ENCODE assay signal across 20 mouse cellular contexts in the genomic region with DNA sequence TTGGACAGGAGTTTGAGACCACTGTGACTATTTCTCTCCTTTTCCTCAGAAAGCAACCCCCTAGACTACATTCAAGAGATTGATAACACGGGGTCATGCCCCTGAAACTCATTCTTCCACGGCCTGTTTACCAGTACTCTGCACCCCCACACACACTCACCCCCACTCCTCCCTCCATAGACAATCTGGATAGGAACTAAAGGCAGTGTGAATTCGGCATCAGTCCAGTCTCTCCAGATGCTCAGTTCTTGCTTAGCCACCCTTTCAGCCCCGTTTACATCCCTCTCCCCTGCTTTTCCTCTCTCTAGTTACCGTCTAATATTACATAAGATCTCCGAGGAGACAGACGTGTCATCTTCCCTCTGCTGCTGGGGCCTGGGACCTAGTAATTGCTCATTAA. TPM values are rescaled to one million over a fixed set of nuclear protein-coding genes. Genes with fewer than 3 reads are reported as not detected.
DNase-seq lines count a peak whose midpoint lies in the region; ATAC-seq and TF ChIP-seq lines count a peak whose summit lies in the region.
"Had no signal": no experiment of that assay in that cellular context is flagged by ENCODE, and none has a peak within 500 bp of the region (broad histone marks: within the 10 kb centered on the region; RNA-seq: fewer than 3 reads in every experiment).

No protein-coding gene starts in this region.

- peak overlapping the region; percentile 46; the same call in 1 of the 2 replicates for H3K27ac ChIP-seq in forebrain, embryonic 12.5 days
- H3K27ac ChIP-seq in forebrain, embryonic 10.5 days, result no peak overlapping the region
- H3K27ac ChIP-seq in layer of hippocampus, adult 2 months, result peak overlapping the region; percentile 91
- H3K27ac ChIP-seq in embryonic facial prominence, embryonic 15.5 days (replicated peaks), result 0 out of 2 replicates have a peak overlapping the region, but pooled peaks have one; percentile 8
- H3K27ac ChIP-seq: heart, adult 2 months; heart, embryonic 15.5 days; hindbrain, embryonic 15.5 days; intestine, embryonic 15.5 days; kidney, embryonic 15.5 days; liver, embryonic 14.5 days; lung, embryonic 15.5 days; neural tube, embryonic 15.5 days; stomach, postnatal 0 days had no signal

- no peak for ATAC-seq in forebrain, embryonic 12.5 days (ENCODE audit: low FRiP score)
- no peak for ATAC-seq in embryonic facial prominence, embryonic 15.5 days (ENCODE audit: insufficient number of reproducible peaks, low FRiP score, low TSS enrichment, low read depth)
- ATAC-seq: intestine, embryonic 15.5 days; midbrain, embryonic 16.5 days had no signal

- TF ChIP-seq CTCF in layer of hippocampus, adult 2 months (conservative IDR thresholded peaks at IDR 0.05), result no peak
- TF ChIP-seq CTCF in brain, embryonic 14.5 days (IDR thresholded peaks at IDR 0.05; ENCODE audit: borderline replicate concordance, extremely low read depth, insufficient read depth, insufficient read length), result no peak

- no peaks in the 10 kb centered on the region for H3K27me3 ChIP-seq in forebrain, embryonic 12.5 days
- no peaks in the 10 kb centered on the region for H3K27me3 ChIP-seq in forebrain, embryonic 10.5 days (ENCODE audit: poor library complexity, severe bottlenecking)
- no peaks in the 10 kb centered on the region for H3K27me3 ChIP-seq in embryonic facial prominence, embryonic 15.5 days
- H3K27me3 ChIP-seq: heart, embryonic 15.5 days; hindbrain, embryonic 15.5 days; intestine, embryonic 15.5 days; kidney, embryonic 15.5 days; lung, embryonic 15.5 days; neural tube, embryonic 15.5 days had no signal

- no peaks in the 10 kb centered on the region for H3K9me3 ChIP-seq in forebrain, embryonic 12.5 days
- H3K9me3 ChIP-seq in forebrain, embryonic 10.5 days, result no peaks in the 10 kb centered on the region
- H3K9me3 ChIP-seq in embryonic facial prominence, embryonic 15.5 days (replicated peaks), result no peaks in the 10 kb centered on the region
- H3K9me3 ChIP-seq: heart, embryonic 15.5 days; hindbrain, embryonic 15.5 days; intestine, embryonic 15.5 days; kidney, embryonic 15.5 days; lung, embryonic 15.5 days; neural tube, embryonic 15.5 days had no signal

- 74% methylated on average over 7 of the region's 7 CpGs for WGBS in forebrain, embryonic 12.5 days
- WGBS in forebrain, embryonic 10.5 days, result 84% methylated on average over 7 of the region's 7 CpGs
- WGBS in embryonic facial prominence, embryonic 15.5 days, result 67% methylated on average over 7 of the region's 7 CpGs

- no peak for TF ChIP-seq POLR2A in brain, embryonic 14.5 days (IDR thresholded peaks at IDR 0.05; ENCODE audit: borderline replicate concordance, extremely low read depth, insufficient read depth, insufficient read length, poor library complexity, severe bottlenecking)

- no peak overlapping the region for H3K9ac ChIP-seq in forebrain, embryonic 12.5 days
- H3K9ac ChIP-seq in embryonic facial prominence, embryonic 15.5 days, result no peak overlapping the region
- H3K9ac ChIP-seq: heart, embryonic 15.5 days; hindbrain, embryonic 15.5 days; intestine, embryonic 15.5 days; kidney, embryonic 15.5 days; liver, embryonic 14.5 days; lung, embryonic 15.5 days; neural tube, embryonic 15.5 days had no signal

- no peak for DNase-seq in forebrain, embryonic 10.5 days (ENCODE audit: extremely low spot score, low spot score)
- peak in 1 of 2 experiments; percentile 48 for DNase-seq in layer of hippocampus, adult 2 months (ENCODE audit: low spot score in 2 of 2)
- DNase-seq in layer of hippocampus, postnatal 36 days, result no peak
- peak; percentile 62 for DNase-seq in brain, embryonic 14.5 days (ENCODE audit: low read depth)
- no peak for DNase-seq in urinary bladder, adult 2 months (ENCODE audit: low spot score)
- DNase-seq: gastrocnemius, postnatal 25 days; heart, adult 2 months; heart, postnatal 4 days; lung, postnatal 4 days had no signal

- H3K4me3 ChIP-seq in forebrain, embryonic 12.5 days (replicated peaks), result no peak overlapping the region
- H3K4me3 ChIP-seq in forebrain, embryonic 10.5 days, result no peak overlapping the region
- H3K4me3 ChIP-seq in layer of hippocampus, adult 2 months, result 0 out of 2 replicates have a peak overlapping the region, but pooled peaks have one; percentile 3
- H3K4me3 ChIP-seq in embryonic facial prominence, embryonic 15.5 days (replicated peaks), result no peak overlapping the region
- H3K4me3 ChIP-seq: heart, adult 2 months; heart, embryonic 15.5 days; hindbrain, embryonic 15.5 days; intestine, embryonic 15.5 days; kidney, embryonic 15.5 days; lung, embryonic 15.5 days; neural tube, embryonic 15.5 days had no signal

- H3K4me2 ChIP-seq in forebrain, embryonic 12.5 days, result no peak overlapping the region
- no peak overlapping the region for H3K4me2 ChIP-seq in embryonic facial prominence, embryonic 15.5 days (replicated peaks)
- H3K4me2 ChIP-seq: heart, embryonic 15.5 days; hindbrain, embryonic 15.5 days; intestine, embryonic 15.5 days; kidney, embryonic 15.5 days; lung, embryonic 15.5 days; neural tube, embryonic 15.5 days had no signal

- H3K4me1 ChIP-seq in forebrain, embryonic 12.5 days, result peaks cover 5% of the 10 kb centered on the region; the same call in 1 of the 2 replicates
- peaks cover 5% of the 10 kb centered on the region for H3K4me1 ChIP-seq in forebrain, embryonic 10.5 days
- H3K4me1 ChIP-seq in embryonic facial prominence, embryonic 15.5 days, result peaks cover 21% of the 10 kb centered on the region
- H3K4me1 ChIP-seq: intestine, embryonic 15.5 days had no signal

- peaks cover 27% of the 10 kb centered on the region for H3K36me3 ChIP-seq in forebrain, embryonic 12.5 days (replicated peaks)
- peaks cover 34% of the 10 kb centered on the region for H3K36me3 ChIP-seq in forebrain, embryonic 10.5 days (replicated peaks)
- peaks cover 36% of the 10 kb centered on the region for H3K36me3 ChIP-seq in embryonic facial prominence, embryonic 15.5 days

RNA-seq across cellular contexts. Expression of a gene that starts 21.3 kb away (rescaled TPM):
- 7.6 and 8.4 TPM in 2 replicates for polyA plus RNA-seq in forebrain, embryonic 12.5 days (2016; fragmentation: Nextera tagmentation; extraction: Ambion mirVana)
- polyA plus RNA-seq in forebrain, embryonic 10.5 days (2016; fragmentation: Nextera tagmentation; extraction: Ambion mirVana), result 1.7 and 2.5 TPM in 2 replicates
- 100 to 1,000 TPM; 127 to 134 TPM for total RNA-seq in layer of hippocampus, adult 2 months (2021)
- total RNA-seq in layer of hippocampus, postnatal 36 days (2021), result 100 to 1,000 TPM; 113 to 114 TPM
- 9.9 and 10.2 TPM in 2 replicates for polyA plus RNA-seq in brain, embryonic 14.5 days (2012; rRNA removed)
- polyA plus RNA-seq in embryonic facial prominence, embryonic 15.5 days (2015; fragmentation: Nextera tagmentation; extraction: Ambion mirVana), result 7.5 and 9.3 TPM in 2 replicates
- polyA plus RNA-seq in urinary bladder, adult 2 months (2012; rRNA removed), result 14.9 and 18.5 TPM in 2 replicates

RNA-seq across cellular contexts. Expression of a gene that starts 31.1 kb away (rescaled TPM):
- 94.5 and 104 TPM in 2 replicates for polyA plus RNA-seq in forebrain, embryonic 12.5 days (2016; fragmentation: Nextera tagmentation; extraction: Ambion mirVana)
- polyA plus RNA-seq in forebrain, embryonic 10.5 days (2016; fragmentation: Nextera tagmentation; extraction: Ambion mirVana), result 104 and 109 TPM in 2 replicates
- 10 to 100 TPM; 47.0 to 56.7 TPM for total RNA-seq in layer of hippocampus, adult 2 months (2021)
- 10 to 100 TPM; 43.2 to 49.3 TPM for total RNA-seq in layer of hippocampus, postnatal 36 days (2021)
- polyA plus RNA-seq in brain, embryonic 14.5 days (2012; rRNA removed), result 79.1 and 125 TPM in 2 replicates
- 255 and 256 TPM in 2 replicates for polyA plus RNA-seq in embryonic facial prominence, embryonic 15.5 days (2015; fragmentation: Nextera tagmentation; extraction: Ambion mirVana)
- 260 and 293 TPM in 2 replicates for polyA plus RNA-seq in urinary bladder, adult 2 months (2012; rRNA removed)
